Mouse (Mus musculus) kidney, postnatal 25 days (tissue): ENCODE measurements around the gene Vash1.

ENCODE experiments used
- DNase-seq, 2 experiments: peaks; one replicate each; pipeline ENCODE4 v3.0.0; 2021; ENCODE audit warnings: mixed read lengths in 2 of 2

Gene Vash1

GRCm38 (mm10) chr12:86678591-86679545 is at the start of gene Vash1:
Gene Vash1, plus strand, starts transcription at chr12:86678700.
- peak; percentile 57 to 64 for DNase-seq

- no peak for DNase-seq
These were observed 49.7 kb upstream of the Vash1 start for GRCm38 (mm10) chr12:86628783-86629172.

GRCm38 (mm10) chr12:86641763-86642162 is 36.7 kb upstream of the Vash1 start:
- peak in 1 of 2 experiments; percentile 34 for DNase-seq

GRCm38 (mm10) chr12:86644512-86645273 is 33.8 kb upstream of the Vash1 start:
- DNase-seq, result no peak

GRCm38 (mm10) chr12:86645494-86645893 is 33.0 kb upstream of the Vash1 start:
- no peak for DNase-seq

GRCm38 (mm10) chr12:86646831-86647230 is 31.7 kb upstream of the Vash1 start:
- DNase-seq, result no peak

- no peak for DNase-seq
These were observed 31.2 kb upstream of the Vash1 start for GRCm38 (mm10) chr12:86647279-86647678.

- DNase-seq, result no peak
These were observed 30.8 kb upstream of the Vash1 start for GRCm38 (mm10) chr12:86647736-86648135.

- no peak for DNase-seq
These were observed 30.0 kb upstream of the Vash1 start for GRCm38 (mm10) chr12:86648489-86648888.

GRCm38 (mm10) chr12:86651301-86651860 is 27.1 kb upstream of the Vash1 start:
- DNase-seq, result no peak

- DNase-seq, result peak; percentile 67 to 69
These were observed 25.9 kb upstream of the Vash1 start for GRCm38 (mm10) chr12:86652570-86653041.

- no peak for DNase-seq
These were observed 19.0 kb upstream of the Vash1 start for GRCm38 (mm10) chr12:86659447-86659968.

- DNase-seq, result no peak
These were observed 18.0 kb upstream of the Vash1 start for GRCm38 (mm10) chr12:86660466-86660865.

GRCm38 (mm10) chr12:86665656-86666055 is 12.8 kb upstream of the Vash1 start:
- no peak for DNase-seq

GRCm38 (mm10) chr12:86668404-86668803 is 10.1 kb upstream of the Vash1 start:
- DNase-seq, result no peak

- no peak for DNase-seq
These were observed 6.4 kb upstream of the Vash1 start for GRCm38 (mm10) chr12:86672105-86672504.

- DNase-seq, result no peak
These were observed 6.0 kb upstream of the Vash1 start for GRCm38 (mm10) chr12:86672507-86672906.

GRCm38 (mm10) chr12:86679546-86679930 is 1.0 kb downstream of the Vash1 start:
- no peak for DNase-seq

GRCm38 (mm10) chr12:86679991-86680491 is 1.5 kb downstream of the Vash1 start:
- no peak for DNase-seq

- no peak for DNase-seq
These were observed 2.2 kb downstream of the Vash1 start for GRCm38 (mm10) chr12:86680591-86681193.

GRCm38 (mm10) chr12:86681626-86682025 is 3.1 kb downstream of the Vash1 start:
- no peak for DNase-seq

- no peak for DNase-seq
These were observed 3.7 kb downstream of the Vash1 start for GRCm38 (mm10) chr12:86682178-86682577.
